Mouse (Mus musculus): ENCODE results near the gene Nfkbiz. TPM values are rescaled to one million over a fixed set of nuclear protein-coding genes. Genes with fewer than 3 reads are reported as not detected.

Nfkbiz gene
- polyA plus RNA-seq, 1 experiment from 2014 or later, result 1.2 TPM

DNA sequence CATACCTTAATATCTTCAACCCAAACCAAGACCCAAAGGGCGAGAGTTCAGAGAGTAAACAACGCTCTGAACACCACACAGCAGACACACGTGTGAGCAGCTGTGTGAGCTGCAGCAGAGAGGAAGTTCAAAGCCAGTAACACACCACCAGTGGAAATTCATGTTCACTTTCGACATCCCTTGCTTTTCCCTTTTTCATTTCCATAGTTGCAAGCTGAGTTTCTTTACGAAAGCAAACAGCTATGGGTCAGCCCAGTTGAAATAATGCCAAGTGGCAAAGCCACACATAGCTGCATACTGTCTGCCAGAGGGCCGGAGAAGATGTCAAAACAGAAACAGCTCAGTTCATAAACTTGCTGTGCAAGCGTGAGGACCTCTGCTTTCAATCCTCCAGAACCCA lies 39.9 kb downstream of the Nfkbiz start:
- H3K9ac ChIP-seq (replicated peaks; ENCODE audit: low read length), result no peak overlapping the region
- ATAC-seq (ENCODE audit: low FRiP score, low TSS enrichment) (no peak), DNase-seq (no peak)
- no peak overlapping the region for H3K27ac ChIP-seq (replicated peaks; ENCODE audit: low read depth, low read length)
- H3K9me3 ChIP-seq (ENCODE audit: control insufficient read depth, low read length), result no peaks in the 10 kb centered on the region
- H3K4me3 ChIP-seq (replicated peaks; ENCODE audit: low read depth, low read length), result no peak overlapping the region
- WGBS, result 90% methylated on average over 7 of the region's 7 CpGs
- no peaks in the 10 kb centered on the region for H3K27me3 ChIP-seq (ENCODE audit: control insufficient read depth, insufficient read depth, low read length)
- no peaks in the 10 kb centered on the region for H3K36me3 ChIP-seq (ENCODE audit: control insufficient read depth, insufficient read depth, low read length)
- no peaks in the 10 kb centered on the region for H3K4me1 ChIP-seq (ENCODE audit: control insufficient read depth, insufficient read depth, low read length)
- no peak overlapping the region for H3K4me2 ChIP-seq (ENCODE audit: low read length)

DNA sequence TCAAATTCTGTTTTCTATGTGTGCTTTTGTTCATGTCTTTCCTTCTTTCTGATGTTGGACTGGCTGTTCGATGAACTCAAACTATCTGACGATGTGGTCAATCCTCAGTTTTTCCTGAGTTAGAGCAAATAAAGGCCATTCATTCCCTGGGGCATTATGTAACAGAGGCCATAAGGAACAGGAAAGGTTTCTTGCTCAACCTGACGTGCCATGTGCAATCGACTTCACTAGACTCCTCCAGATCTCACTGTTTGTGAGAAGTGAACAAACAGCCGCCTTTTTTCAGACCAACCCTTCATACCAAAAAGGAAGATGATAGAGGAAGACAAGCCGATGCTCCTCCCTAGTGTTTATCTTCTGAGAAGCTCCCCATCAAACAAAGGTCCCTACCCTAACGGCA lies 48.4 kb downstream of the Nfkbiz start:
- ATAC-seq (ENCODE audit: low FRiP score, low TSS enrichment) (no peak), DNase-seq (no peak)
- no peaks in the 10 kb centered on the region for H3K9me3 ChIP-seq (ENCODE audit: control insufficient read depth, low read length)
- no peak overlapping the region for H3K27ac ChIP-seq (replicated peaks; ENCODE audit: low read depth, low read length)
- H3K4me3 ChIP-seq (replicated peaks; ENCODE audit: low read depth, low read length), result no peak overlapping the region
- H3K27me3 ChIP-seq (ENCODE audit: control insufficient read depth, insufficient read depth, low read length), result no peaks in the 10 kb centered on the region
- H3K4me1 ChIP-seq (ENCODE audit: control insufficient read depth, insufficient read depth, low read length), result no peaks in the 10 kb centered on the region
- WGBS, result 94% methylated on average over 7 of the region's 7 CpGs
- H3K9ac ChIP-seq (replicated peaks; ENCODE audit: low read length), result no peak overlapping the region
- no peak overlapping the region for H3K4me2 ChIP-seq (ENCODE audit: low read length)
- no peaks in the 10 kb centered on the region for H3K36me3 ChIP-seq (ENCODE audit: control insufficient read depth, insufficient read depth, low read length)

DNA sequence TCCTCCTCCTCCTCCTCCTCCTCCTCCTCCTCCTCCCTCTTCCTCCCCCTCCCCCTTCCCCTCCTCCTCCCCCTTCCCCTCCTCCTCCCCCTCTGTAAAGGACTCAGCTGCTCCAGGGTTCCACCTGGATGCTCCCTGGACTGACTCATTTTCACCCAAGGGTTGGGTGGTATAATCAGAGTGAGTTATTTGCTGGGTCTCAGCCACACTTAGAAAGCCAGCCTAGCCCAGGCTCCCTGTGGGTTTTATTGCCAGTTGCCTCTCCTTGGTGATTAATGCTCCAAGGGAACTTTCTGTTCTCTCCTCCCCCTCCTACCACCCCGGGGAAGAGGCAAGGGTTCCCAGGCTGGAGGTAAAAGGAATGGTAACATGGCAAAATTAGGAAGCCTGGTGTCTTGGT lies 49.4 kb downstream of the Nfkbiz start:
- ATAC-seq (ENCODE audit: low FRiP score, low TSS enrichment) (no peak), DNase-seq (no peak)
- Histone ChIP-seq H3K27ac (replicated peaks; ENCODE audit: low read depth, low read length) (no peak overlapping the region), H3K36me3 (ENCODE audit: control insufficient read depth, insufficient read depth, low read length) (no peaks in the 10 kb centered on the region), H3K4me3 (replicated peaks; ENCODE audit: low read depth, low read length) (no peak overlapping the region), H3K9me3 (ENCODE audit: control insufficient read depth, low read length) (no peaks in the 10 kb centered on the region), H3K9ac (replicated peaks; ENCODE audit: low read length) (no peak overlapping the region), H3K4me1 (ENCODE audit: control insufficient read depth, insufficient read depth, low read length) (no peaks in the 10 kb centered on the region), H3K27me3 (ENCODE audit: control insufficient read depth, insufficient read depth, low read length) (no peaks in the 10 kb centered on the region), H3K4me2 (ENCODE audit: low read length) (no peak overlapping the region)
- WGBS, result 56% methylated on average over 1 of the region's 1 CpGs

DNA sequence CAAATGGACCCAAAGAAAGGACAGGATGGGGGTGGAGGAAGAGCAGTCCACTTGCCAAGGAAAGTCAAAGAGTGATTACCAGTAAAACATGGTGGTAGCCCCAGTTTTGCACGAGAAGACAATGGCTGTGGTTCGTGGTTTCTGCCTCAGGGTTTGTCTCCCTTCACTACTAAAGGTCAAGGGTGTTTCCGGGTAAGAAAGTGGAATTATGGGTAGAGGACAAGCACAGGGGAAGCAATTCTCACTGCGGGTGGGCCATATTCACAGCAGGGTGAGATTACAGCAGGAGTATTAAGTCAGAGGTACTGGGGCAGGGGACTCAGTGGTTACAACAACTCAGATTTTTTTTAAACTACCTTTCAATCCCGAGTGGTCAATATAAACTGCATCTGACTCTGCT lies 50.0 kb downstream of the Nfkbiz start:
- WGBS, result 85% methylated on average over 5 of the region's 5 CpGs
- Histone ChIP-seq H3K27me3 (ENCODE audit: control insufficient read depth, insufficient read depth, low read length) (no peaks in the 10 kb centered on the region), H3K27ac (replicated peaks; ENCODE audit: low read depth, low read length) (no peak overlapping the region), H3K36me3 (ENCODE audit: control insufficient read depth, insufficient read depth, low read length) (no peaks in the 10 kb centered on the region), H3K9ac (replicated peaks; ENCODE audit: low read length) (no peak overlapping the region), H3K4me2 (ENCODE audit: low read length) (no peak overlapping the region), H3K4me1 (ENCODE audit: control insufficient read depth, insufficient read depth, low read length) (no peaks in the 10 kb centered on the region), H3K9me3 (ENCODE audit: control insufficient read depth, low read length) (no peaks in the 10 kb centered on the region), H3K4me3 (replicated peaks; ENCODE audit: low read depth, low read length) (no peak overlapping the region)
- no peak for DNase-seq
- ATAC-seq (ENCODE audit: low FRiP score, low TSS enrichment), result no peak

DNA sequence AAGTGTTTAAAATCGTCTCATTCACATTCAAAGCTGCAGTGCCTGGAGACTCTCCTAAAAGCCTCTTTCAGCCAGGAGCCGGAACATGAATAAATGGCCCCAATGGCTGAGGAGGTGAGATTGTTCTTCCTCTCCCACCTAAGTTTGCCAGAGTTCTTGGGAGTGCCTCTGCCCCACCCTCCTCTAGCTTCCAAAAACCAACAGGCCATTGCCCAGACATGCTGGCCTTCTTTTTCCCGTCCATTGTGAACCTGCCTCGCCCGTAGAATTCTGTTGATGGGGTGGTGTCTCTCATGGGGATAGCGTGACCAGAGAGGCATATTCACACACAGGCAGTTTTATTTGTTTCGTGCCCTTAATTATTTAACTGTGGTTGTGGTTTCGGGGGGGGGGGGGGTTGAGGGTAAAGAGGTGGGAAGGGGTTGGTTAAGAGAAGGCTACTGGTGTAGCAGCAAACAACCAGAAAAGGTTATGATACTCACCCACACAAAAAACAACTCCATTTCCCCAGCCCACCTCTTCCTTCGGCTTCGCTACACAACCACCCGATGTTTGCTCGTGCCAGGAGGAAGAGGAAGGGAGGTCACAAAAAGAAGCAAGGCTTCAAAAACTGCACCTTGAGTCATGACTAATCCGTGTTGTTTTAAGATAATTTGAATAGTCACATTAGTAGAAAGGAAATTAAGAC lies 51.2 kb downstream of the Nfkbiz start:
- 92% methylated on average over 13 of the region's 13 CpGs for WGBS
- DNase-seq, result no peak
- ATAC-seq (ENCODE audit: low FRiP score, low TSS enrichment), result no peak

GRCm38 (mm10) chr16:55784379-55784778 lies 54.3 kb downstream of the Nfkbiz start:
- ATAC-seq (ENCODE audit: low FRiP score, low TSS enrichment) (no peak), DNase-seq (no peak)
- no peak overlapping the region for H3K4me3 ChIP-seq (replicated peaks; ENCODE audit: low read depth, low read length)
- H3K27ac ChIP-seq (replicated peaks; ENCODE audit: low read depth, low read length), result no peak overlapping the region
- no peaks in the 10 kb centered on the region for H3K36me3 ChIP-seq (ENCODE audit: control insufficient read depth, insufficient read depth, low read length)
- no peaks in the 10 kb centered on the region for H3K9me3 ChIP-seq (ENCODE audit: control insufficient read depth, low read length)
- no peaks in the 10 kb centered on the region for H3K4me1 ChIP-seq (ENCODE audit: control insufficient read depth, insufficient read depth, low read length)
- H3K27me3 ChIP-seq (ENCODE audit: control insufficient read depth, insufficient read depth, low read length), result no peaks in the 10 kb centered on the region
- H3K9ac ChIP-seq (replicated peaks; ENCODE audit: low read length), result no peak overlapping the region
- no peak overlapping the region for H3K4me2 ChIP-seq (ENCODE audit: low read length)
- WGBS, result 84% methylated on average over 7 of the region's 7 CpGs

More for the DNA sequence above, 51.2 kb downstream of the Nfkbiz start:
- Histone ChIP-seq H3K9ac (replicated peaks; ENCODE audit: low read length) (no peak overlapping the region), H3K4me2 (ENCODE audit: low read length) (no peak overlapping the region), H3K27me3 (ENCODE audit: control insufficient read depth, insufficient read depth, low read length) (no peaks in the 10 kb centered on the region), H3K36me3 (ENCODE audit: control insufficient read depth, insufficient read depth, low read length) (no peaks in the 10 kb centered on the region), H3K27ac (replicated peaks; ENCODE audit: low read depth, low read length) (no peak overlapping the region), H3K9me3 (ENCODE audit: control insufficient read depth, low read length) (no peaks in the 10 kb centered on the region), H3K4me1 (ENCODE audit: control insufficient read depth, insufficient read depth, low read length) (no peaks in the 10 kb centered on the region), H3K4me3 (replicated peaks; ENCODE audit: low read depth, low read length) (no peak overlapping the region)

GRCm38 (mm10) chr16:55783923-55784322 lies 54.8 kb downstream of the Nfkbiz start:
- H3K27me3 ChIP-seq (ENCODE audit: control insufficient read depth, insufficient read depth, low read length), result no peaks in the 10 kb centered on the region
- 80% methylated on average over 3 of the region's 3 CpGs for WGBS
- no peak for ATAC-seq (ENCODE audit: low FRiP score, low TSS enrichment)
- no peak overlapping the region for H3K4me3 ChIP-seq (replicated peaks; ENCODE audit: low read depth, low read length)
- no peak for DNase-seq
- H3K4me1 ChIP-seq (ENCODE audit: control insufficient read depth, insufficient read depth, low read length), result no peaks in the 10 kb centered on the region
- no peak overlapping the region for H3K27ac ChIP-seq (replicated peaks; ENCODE audit: low read depth, low read length)
- no peaks in the 10 kb centered on the region for H3K9me3 ChIP-seq (ENCODE audit: control insufficient read depth, low read length)
- no peaks in the 10 kb centered on the region for H3K36me3 ChIP-seq (ENCODE audit: control insufficient read depth, insufficient read depth, low read length)
- no peak overlapping the region for H3K4me2 ChIP-seq (ENCODE audit: low read length)
- H3K9ac ChIP-seq (replicated peaks; ENCODE audit: low read length), result no peak overlapping the region

DNA sequence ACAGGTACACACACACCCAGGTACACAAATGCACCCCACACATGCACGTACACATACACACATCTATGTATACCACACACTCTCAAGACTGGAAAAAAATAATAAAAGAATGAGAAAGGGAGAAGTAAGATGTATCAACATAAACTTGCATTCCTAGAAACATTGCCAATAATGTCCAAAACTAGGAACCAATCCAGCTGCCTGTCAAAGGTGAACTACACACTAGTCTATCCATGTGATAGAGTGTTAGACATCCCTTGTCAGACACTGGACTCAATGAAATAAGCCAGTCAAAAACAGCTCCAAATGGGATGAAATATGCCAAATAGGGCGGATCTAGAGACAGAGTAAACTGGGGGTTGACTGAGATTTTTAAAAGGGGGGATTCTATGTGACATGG lies 55.8 kb downstream of the Nfkbiz start:
- H3K27ac ChIP-seq (replicated peaks; ENCODE audit: low read depth, low read length), result no peak overlapping the region
- H3K4me1 ChIP-seq (ENCODE audit: control insufficient read depth, insufficient read depth, low read length), result no peaks in the 10 kb centered on the region
- no peaks in the 10 kb centered on the region for H3K9me3 ChIP-seq (ENCODE audit: control insufficient read depth, low read length)
- no peaks in the 10 kb centered on the region for H3K36me3 ChIP-seq (ENCODE audit: control insufficient read depth, insufficient read depth, low read length)
- no peak for DNase-seq
- H3K9ac ChIP-seq (replicated peaks; ENCODE audit: low read length), result no peak overlapping the region
- no peak overlapping the region for H3K4me2 ChIP-seq (ENCODE audit: low read length)
- ATAC-seq (ENCODE audit: low FRiP score, low TSS enrichment), result no peak
- H3K27me3 ChIP-seq (ENCODE audit: control insufficient read depth, insufficient read depth, low read length), result no peaks in the 10 kb centered on the region
- WGBS, result 84% methylated on average over 2 of the region's 2 CpGs
- H3K4me3 ChIP-seq (replicated peaks; ENCODE audit: low read depth, low read length), result no peak overlapping the region

- H3K4me1 ChIP-seq (ENCODE audit: control insufficient read depth, insufficient read depth, low read length), result no peaks in the 10 kb centered on the region
- no peak overlapping the region for H3K4me3 ChIP-seq (replicated peaks; ENCODE audit: low read depth, low read length)
- ATAC-seq (ENCODE audit: low FRiP score, low TSS enrichment) (no peak), DNase-seq (no peak)
- no peaks in the 10 kb centered on the region for H3K9me3 ChIP-seq (ENCODE audit: control insufficient read depth, low read length)
- 79% methylated on average over 5 of the region's 5 CpGs for WGBS
- no peak overlapping the region for H3K9ac ChIP-seq (replicated peaks; ENCODE audit: low read length)
- no peaks in the 10 kb centered on the region for H3K27me3 ChIP-seq (ENCODE audit: control insufficient read depth, insufficient read depth, low read length)
- no peaks in the 10 kb centered on the region for H3K36me3 ChIP-seq (ENCODE audit: control insufficient read depth, insufficient read depth, low read length)
- no peak overlapping the region for H3K27ac ChIP-seq (replicated peaks; ENCODE audit: low read depth, low read length)
- no peak overlapping the region for H3K4me2 ChIP-seq (ENCODE audit: low read length)
Measured at GRCm38 (mm10) chr16:55781809-55782208, 56.9 kb downstream of the Nfkbiz start.
